In the genomic region with DNA sequence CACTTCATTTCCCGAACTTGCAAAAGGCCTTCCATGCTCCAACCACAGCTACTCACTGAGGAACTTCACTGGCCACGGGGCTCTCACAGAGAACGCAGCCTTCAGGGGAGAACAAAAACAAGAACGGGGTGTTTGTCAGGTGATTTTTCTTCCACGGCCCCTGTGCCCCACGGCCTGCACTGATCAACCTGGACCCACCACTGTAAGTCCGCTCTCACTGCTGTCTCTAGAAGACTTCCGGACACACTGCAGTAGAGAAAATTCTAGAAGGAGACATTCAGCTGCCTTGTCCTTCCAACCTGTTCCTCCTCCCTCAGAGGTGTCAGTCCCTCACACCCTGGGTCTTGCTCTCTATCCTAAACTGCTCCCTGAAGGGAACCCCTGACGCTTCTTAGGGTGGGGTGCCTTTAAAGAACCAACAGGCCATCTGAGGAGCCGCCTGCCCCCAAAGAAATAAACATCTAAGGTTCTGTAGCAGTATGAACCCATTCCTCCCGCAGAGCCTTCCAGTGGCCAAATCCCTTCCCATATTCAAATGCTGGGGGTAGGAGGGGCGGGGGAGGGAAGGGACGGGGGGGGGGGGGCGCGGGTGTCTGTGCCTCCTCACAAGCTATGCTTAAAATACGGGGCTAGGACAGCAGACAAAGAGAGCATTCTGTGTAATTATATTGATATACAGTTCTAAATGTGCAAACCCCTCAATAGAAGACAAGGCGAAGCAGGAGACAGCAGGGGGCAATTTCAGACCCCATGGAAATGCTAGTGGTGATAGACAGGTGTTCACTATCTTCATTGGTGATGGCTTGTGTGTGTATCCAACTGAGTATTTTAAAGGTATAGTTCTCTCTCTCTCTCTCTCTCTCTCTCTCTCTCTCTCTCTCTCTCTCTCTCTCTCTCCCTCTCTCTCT, we compare ENCODE assay signal across 23 mouse cellular contexts. TPM values are rescaled to one million over a fixed set of nuclear protein-coding genes. Genes with fewer than 3 reads are reported as not detected.
DNase-seq lines count a peak whose midpoint lies in the region; ATAC-seq and TF ChIP-seq lines count a peak whose summit lies in the region.
"Had no signal": no experiment of that assay in that cellular context is flagged by ENCODE, and none has a peak within 500 bp of the region (broad histone marks: within the 10 kb centered on the region; RNA-seq: fewer than 3 reads in every experiment).

A gene (plus strand): TSS at position 51 of the 908 bp plus-strand sequence.

- H3K36me3 ChIP-seq in intestine, embryonic 16.5 days (ENCODE audit: control insufficient read depth, insufficient read depth, low read length) = no peaks in the 10 kb centered on the region
- H3K36me3 ChIP-seq in intestine, embryonic 15.5 days = no peaks in the 10 kb centered on the region
- H3K36me3 ChIP-seq in midbrain, embryonic 11.5 days (ENCODE audit: control insufficient read depth, insufficient read depth, low read length) = no peaks in the 10 kb centered on the region
- peaks cover under 1% of the 10 kb centered on the region; the same call in 1 of the 2 replicates for H3K36me3 ChIP-seq in midbrain, embryonic 13.5 days
- peaks cover 0 to 22% of the 10 kb centered on the region in 2 experiments; a peak in 2 of 4 replicates for H3K36me3 ChIP-seq in MEL (ENCODE audit: control insufficient read depth in 1 of 2, insufficient read depth in 2 of 2, low read length in 2 of 2)
- no peaks in the 10 kb centered on the region for H3K36me3 ChIP-seq in myocyte (ENCODE audit: control insufficient read depth, insufficient read depth)
- H3K36me3 ChIP-seq: embryonic facial prominence, embryonic 13.5 days; heart, embryonic 10.5 days; hindbrain, embryonic 12.5 days had no signal

- TF ChIP-seq CTCF in MEL (IDR thresholded peaks at IDR 0.05 in 2 of 3, conservative IDR thresholded peaks at IDR 0.05 in 1 of 3; ENCODE audit: control insufficient read depth in 1 of 3, insufficient read depth in 1 of 3, low read depth in 2 of 3, low read length in 3 of 3, poor library complexity in 1 of 3, severe bottlenecking in 1 of 3) = no peak

- ATAC-seq in intestine, embryonic 16.5 days = no peak
- ATAC-seq in intestine, embryonic 15.5 days = no peak
- ATAC-seq in midbrain, embryonic 11.5 days (ENCODE audit: low FRiP score) = no peak
- ATAC-seq in midbrain, embryonic 13.5 days = no peak
- ATAC-seq: forebrain, embryonic 13.5 days; forebrain, postnatal 0 days had no signal

- WGBS in intestine, embryonic 16.5 days = 71% methylated on average over 16 of the region's 17 CpGs
- 61% methylated on average over 17 of the region's 17 CpGs for WGBS in intestine, embryonic 15.5 days
- 77% methylated on average over 15 of the region's 17 CpGs for WGBS in midbrain, embryonic 11.5 days
- WGBS in midbrain, embryonic 13.5 days = 78% methylated on average over 17 of the region's 17 CpGs

- H3K9me3 ChIP-seq in intestine, embryonic 16.5 days (ENCODE audit: control insufficient read depth, low read length) = no peaks in the 10 kb centered on the region
- no peaks in the 10 kb centered on the region for H3K9me3 ChIP-seq in intestine, embryonic 15.5 days
- no peaks in the 10 kb centered on the region for H3K9me3 ChIP-seq in midbrain, embryonic 11.5 days (ENCODE audit: control insufficient read depth, low read length)
- H3K9me3 ChIP-seq in midbrain, embryonic 13.5 days = no peaks in the 10 kb centered on the region
- H3K9me3 ChIP-seq in MEL (replicated peaks; ENCODE audit: insufficient read depth, low read length) = no peaks in the 10 kb centered on the region
- H3K9me3 ChIP-seq: embryonic facial prominence, embryonic 13.5 days; forebrain, embryonic 13.5 days; G1E; heart, embryonic 10.5 days; hindbrain, embryonic 12.5 days had no signal

- no peak within 1 kb of the TSS for H3K4me3 ChIP-seq in intestine, embryonic 16.5 days (ENCODE audit: low read length)
- H3K4me3 ChIP-seq in intestine, embryonic 15.5 days (replicated peaks) = no peak within 1 kb of the TSS
- H3K4me3 ChIP-seq in midbrain, embryonic 11.5 days (ENCODE audit: low read depth, low read length) = no peak within 1 kb of the TSS
- H3K4me3 ChIP-seq in midbrain, embryonic 13.5 days (replicated peaks) = no peak within 1 kb of the TSS
- H3K4me3 ChIP-seq in MEL (ENCODE audit: control insufficient read depth in 1 of 2, insufficient read depth in 1 of 2, low read depth in 2 of 2, low read length in 2 of 2) (no peak within 1 kb of the TSS), myocyte (no peak within 1 kb of the TSS)
- H3K4me3 ChIP-seq: embryonic facial prominence, embryonic 13.5 days; forebrain, embryonic 13.5 days; gastrocnemius, adult 2 months; heart, embryonic 10.5 days; hindbrain, embryonic 12.5 days had no signal

- TF ChIP-seq POLR2A in MEL (IDR thresholded peaks at IDR 0.05; ENCODE audit: control insufficient read depth in 1 of 2, insufficient read depth in 1 of 2, low read depth in 1 of 2, low read length in 2 of 2, poor library complexity in 1 of 2) = no peak
- TF ChIP-seq POLR2A in myocyte (IDR thresholded peaks at IDR 0.05; ENCODE audit: insufficient read length, low read depth) = no peak

- no peak within 1 kb of the TSS for H3ac ChIP-seq in myocyte (ENCODE audit: control insufficient read depth, insufficient read length)

- H3K4me2 ChIP-seq in intestine, embryonic 16.5 days (ENCODE audit: low read depth, low read length) = no peak within 1 kb of the TSS
- H3K4me2 ChIP-seq in intestine, embryonic 15.5 days (replicated peaks) = no peak within 1 kb of the TSS
- no peak within 1 kb of the TSS for H3K4me2 ChIP-seq in midbrain, embryonic 11.5 days
- no peak within 1 kb of the TSS for H3K4me2 ChIP-seq in midbrain, embryonic 13.5 days (replicated peaks)
- no peak within 1 kb of the TSS for H3K4me2 ChIP-seq in myocyte (ENCODE audit: low read depth)
- H3K4me2 ChIP-seq: embryonic facial prominence, embryonic 13.5 days; forebrain, embryonic 13.5 days; hindbrain, embryonic 12.5 days had no signal

- peaks cover 13% of the 10 kb centered on the region for H3K79me2 ChIP-seq in MEL (ENCODE audit: control insufficient read depth, insufficient read depth, low read length, poor library complexity)
- H3K79me2 ChIP-seq in myocyte (ENCODE audit: control insufficient read depth, insufficient read depth) = peaks cover 37% of the 10 kb centered on the region

- TF ChIP-seq EP300 in MEL (IDR thresholded peaks at IDR 0.05; ENCODE audit: low read depth in 1 of 2, low read length in 2 of 2) = no peak

- DNase-seq in midbrain, embryonic 11.5 days (ENCODE audit: low spot score, missing footprints) = peak; percentile 57
- no peak for DNase-seq in MEL (ENCODE audit: low read depth, low spot score)
- no peak for DNase-seq in layer of hippocampus, adult 8-10 months (ENCODE audit: low spot score in 2 of 2)
- DNase-seq in kidney, postnatal 25 days = no peak
- DNase-seq: adrenal gland, postnatal 14 days; cerebellum, adult 18-20 months; cerebellum, adult 9-11 months; cerebellum, postnatal 36 days; forebrain, postnatal 0 days; gastrocnemius, adult 2 months; gastrocnemius, postnatal 25 days; heart, postnatal 10 days; heart, postnatal 4 days had no signal

- no peaks in the 10 kb centered on the region for H3K27me3 ChIP-seq in intestine, embryonic 16.5 days (replicated peaks; ENCODE audit: control insufficient read depth, insufficient read depth, low read length)
- H3K27me3 ChIP-seq in intestine, embryonic 15.5 days (replicated peaks) = no peaks in the 10 kb centered on the region
- no peaks in the 10 kb centered on the region for H3K27me3 ChIP-seq in midbrain, embryonic 11.5 days (ENCODE audit: control insufficient read depth, insufficient read depth, low read length)
- no peaks in the 10 kb centered on the region for H3K27me3 ChIP-seq in midbrain, embryonic 13.5 days
- H3K27me3 ChIP-seq in MEL (ENCODE audit: control insufficient read depth in 1 of 2, insufficient read depth in 2 of 2, low read length in 2 of 2) (no peaks in the 10 kb centered on the region), myocyte (ENCODE audit: control insufficient read depth, insufficient read depth, insufficient read length) (no peaks in the 10 kb centered on the region)
- H3K27me3 ChIP-seq: embryonic facial prominence, embryonic 13.5 days; forebrain, embryonic 13.5 days; hindbrain, embryonic 12.5 days had no signal

- H3K27ac ChIP-seq in intestine, embryonic 16.5 days (ENCODE audit: low read length) = no peak within 1 kb of the TSS
- no peak within 1 kb of the TSS for H3K27ac ChIP-seq in intestine, embryonic 15.5 days
- H3K27ac ChIP-seq in midbrain, embryonic 11.5 days (ENCODE audit: low read depth, low read length) = no peak within 1 kb of the TSS
- H3K27ac ChIP-seq in midbrain, embryonic 13.5 days = no peak within 1 kb of the TSS
- H3K27ac ChIP-seq in MEL (ENCODE audit: control insufficient read depth, low read depth, low read length) = peak within 1 kb of the TSS; percentile 66; the same call in 1 of the 2 replicates
- H3K27ac ChIP-seq: embryonic facial prominence, embryonic 13.5 days; forebrain, embryonic 13.5 days; gastrocnemius, adult 2 months; heart, embryonic 10.5 days; hindbrain, embryonic 12.5 days had no signal

- H3K4me1 ChIP-seq in intestine, embryonic 16.5 days (ENCODE audit: control insufficient read depth, insufficient read depth, low read length) = peaks cover 4% of the 10 kb centered on the region; the same call in 1 of the 2 replicates
- peaks cover 8% of the 10 kb centered on the region; the same call in 1 of the 2 replicates for H3K4me1 ChIP-seq in intestine, embryonic 15.5 days (replicated peaks)
- peaks cover 10% of the 10 kb centered on the region for H3K4me1 ChIP-seq in midbrain, embryonic 11.5 days (ENCODE audit: control insufficient read depth, insufficient read depth, low read length)
- H3K4me1 ChIP-seq in midbrain, embryonic 13.5 days (replicated peaks) = peaks cover 12% of the 10 kb centered on the region
- peaks cover 3 to 26% of the 10 kb centered on the region in 2 experiments for H3K4me1 ChIP-seq in MEL (ENCODE audit: control insufficient read depth in 1 of 2, insufficient read depth in 2 of 2, low read length in 2 of 2)

- peak within 1 kb of the TSS; percentile 19; the same call in 1 of the 2 replicates for H3K9ac ChIP-seq in intestine, embryonic 16.5 days (ENCODE audit: low read depth, low read length)
- no peak within 1 kb of the TSS for H3K9ac ChIP-seq in intestine, embryonic 15.5 days
- H3K9ac ChIP-seq in midbrain, embryonic 11.5 days (ENCODE audit: low read length) = no peak within 1 kb of the TSS
- no peak within 1 kb of the TSS for H3K9ac ChIP-seq in midbrain, embryonic 13.5 days (replicated peaks)
- H3K9ac ChIP-seq in MEL (ENCODE audit: control insufficient read depth, low read depth, low read length, poor library complexity, severe bottlenecking) = no peak within 1 kb of the TSS; the same call in 1 of the 2 replicates
- H3K9ac ChIP-seq: embryonic facial prominence, embryonic 13.5 days; forebrain, embryonic 13.5 days; forebrain, postnatal 0 days; hindbrain, embryonic 12.5 days had no signal

- TF ChIP-seq RAD21 in MEL (IDR thresholded peaks at IDR 0.05; ENCODE audit: low read depth, low read length) = no peak

RNA-seq across cellular contexts. Expression of the gene that starts here (rescaled TPM):
- 0.18 and 0.27 TPM in 2 replicates for polyA plus RNA-seq in intestine, embryonic 16.5 days (2015; fragmentation: Nextera tagmentation; extraction: Ambion mirVana)
- 0.18 and 0.21 TPM in 2 replicates for polyA plus RNA-seq in intestine, embryonic 15.5 days (2015; fragmentation: Nextera tagmentation; extraction: Ambion mirVana)
- 0.42 and 0.65 TPM in 2 replicates for polyA plus RNA-seq in midbrain, embryonic 11.5 days (2014; fragmentation: Nextera tagmentation; extraction: Ambion mirVana)
- polyA plus RNA-seq in midbrain, embryonic 13.5 days (2015; fragmentation: Nextera tagmentation; extraction: Ambion mirVana) = 0.54 and 0.69 TPM in 2 replicates
- 0.04 and 0.07 TPM in 2 replicates for total RNA-seq in MEL (2012; rRNA removed)
- polyA plus RNA-seq in MEL (2012; ENCODE audit: insufficient read depth in 1 of 2, insufficient read length in 2 of 2, low read depth in 1 of 2, low replicate concordance in 2 of 2, missing spikeins in 1 of 2) (under 1 TPM in 1 of 2 experiments, not detected in 1; 0.38 TPM), myocyte (2012; fragmentation: generic; extraction: Trizol) (27.1 TPM)
- 1 to 10 TPM in 1 of 4 experiments, under 1 TPM in 3; 0.39 to 1.2 (median 0.49) TPM for total RNA-seq in layer of hippocampus, adult 8-10 months (2022)
- total RNA-seq: granulocyte monocyte progenitor cell, adult 5-6 weeks had no signal

Comparison
In these comparisons a context has a peak if more than half of its experiments do, and no peak if none do; other contexts are left out.
1. RNA of the gene that starts here (polyA plus RNA-seq): 27.1 TPM in myocyte (single experiment); 0.54 to 0.69 TPM in midbrain, embryonic 13.5 days, 0.42 to 0.65 TPM in midbrain, embryonic 11.5 days, 0.38 TPM in MEL, 0.18 to 0.21 TPM in intestine, embryonic 15.5 days and 0.18 to 0.27 TPM in intestine, embryonic 16.5 days; every median in the first group is over 10 times any median in the second.
2. Peak in DNase-seq in midbrain, embryonic 11.5 days; RNA of the gene not detected or under 1 TPM.